Mouse (Mus musculus): ENCODE results near the gene Fgf23.

- TF ChIP-seq EP300 (IDR thresholded peaks at IDR 0.05; ENCODE audit: low read depth) (no peak), CTCF (IDR thresholded peaks at IDR 0.05; ENCODE audit: low read depth) (no peak)
These were observed 15.6 kb upstream of the Fgf23 start for GRCm38 (mm10) chr6:127056990-127057588.
